Mouse (Mus musculus) layer of hippocampus, adult 18-20 months (tissue): ENCODE measurements around the gene Utp6. TPM values are rescaled to one million over a fixed set of nuclear protein-coding genes. Genes with fewer than 3 reads are reported as not detected.
"Not testable (repeated sequence)": the region's sequence is repeated elsewhere in the genome, so short reads cannot be mapped to it uniquely, and the experiment has no call there.

Experiments
- DNase-seq, 2 experiments: peaks; one replicate each; pipeline ENCODE4 v3.0.0; 2022; ENCODE audit warnings: low spot score in 2 of 2
- long read RNA-seq: library from polyadenylated mRNA; stranded (forward); transcript quantifications from one replicate; pipeline ENCODE4 v2.0.0, GENCODE M21; 2021
- total RNA-seq, 2 experiments: library from RNA; stranded (reverse); gene quantifications; 2 replicates each; pipeline ENCODE4 v1.2.3; 2021

Utp6 gene
- total RNA-seq, result 10 to 100 TPM; 32.3 to 36.7 TPM
- long read RNA-seq, transcript Utp6-201 (19 exons, 3,877 nt), result major isoform, 6 of 10 reads
- long read RNA-seq, partial matches to known transcripts, result 1 of 10 reads
- long read RNA-seq, other reads (novel, unspliced or antisense), result 3 of 10 reads

- DNase-seq, result peak; percentile 95 to 99
These were observed at the start of gene Utp6 for GRCm38 (mm10) chr11:79962125-79962876. TSS of gene Utp6 (minus strand) at chr11:79962390.

GRCm38 (mm10) chr11:79994271-79994988 lies 32.2 kb upstream of the Utp6 start:
- DNase-seq, result no peak

- DNase-seq, result peak in 1 of 2 experiments; percentile 5
These were observed 31.4 kb upstream of the Utp6 start for GRCm38 (mm10) chr11:79993356-79994270.

- peak; percentile 93 to 94 for DNase-seq
These were observed 30.6 kb upstream of the Utp6 start, which contains the start of gene Suz12 for GRCm38 (mm10) chr11:79992592-79993355. TSS of gene Suz12 (plus strand) at chr11:79993106.

- DNase-seq, result no peak
These were observed 29.9 kb upstream of the Utp6 start for GRCm38 (mm10) chr11:79992035-79992591.

GRCm38 (mm10) chr11:79991600-79991999 lies 29.4 kb upstream of the Utp6 start:
- no peak for DNase-seq

GRCm38 (mm10) chr11:79990120-79990519 lies 27.9 kb upstream of the Utp6 start:
- no peak for DNase-seq

GRCm38 (mm10) chr11:79987896-79988295 lies 25.7 kb upstream of the Utp6 start:
- no peak for DNase-seq

- DNase-seq, result no peak
These were observed 24.7 kb upstream of the Utp6 start for GRCm38 (mm10) chr11:79986886-79987285.

GRCm38 (mm10) chr11:79977747-79978146 lies 15.6 kb upstream of the Utp6 start:
- not testable (repeated sequence) for DNase-seq

GRCm38 (mm10) chr11:79977061-79977460 lies 14.9 kb upstream of the Utp6 start:
- not testable (repeated sequence) for DNase-seq

- DNase-seq, result not testable (repeated sequence)
These were observed 14.5 kb upstream of the Utp6 start for GRCm38 (mm10) chr11:79976645-79977044.

GRCm38 (mm10) chr11:79976222-79976621 lies 14.0 kb upstream of the Utp6 start:
- DNase-seq, result no peak

GRCm38 (mm10) chr11:79975377-79975776 lies 13.2 kb upstream of the Utp6 start:
- DNase-seq, result no peak

- DNase-seq, result no peak
These were observed 11.7 kb upstream of the Utp6 start for GRCm38 (mm10) chr11:79973626-79974476.

- DNase-seq, result no peak
These were observed 10.9 kb upstream of the Utp6 start for GRCm38 (mm10) chr11:79973133-79973532.

GRCm38 (mm10) chr11:79967752-79968151 lies 5.6 kb upstream of the Utp6 start:
- DNase-seq, result no peak

- peak; percentile 10 to 60 for DNase-seq
These were observed 3.7 kb upstream of the Utp6 start for GRCm38 (mm10) chr11:79965896-79966295.
